Mouse (Mus musculus) cerebellum, adult 9-10 months (tissue): ENCODE data around the gene Cyp4b1.
"Not testable (repeated sequence)": the region's sequence is repeated elsewhere in the genome, so short reads cannot be mapped to it uniquely, and the experiment has no call there.

Experiments used
- DNase-seq: peaks from one replicate; pipeline ENCODE4 v3.0.0; 2022

The Cyp4b1 gene

GRCm38 (mm10) chr4:115647580-115647979, at the start of gene Cyp4b1:
Cyp4b1 (minus strand) TSS chr4:115647723.
- no peak for DNase-seq

GRCm38 (mm10) chr4:115686299-115686698, 38.8 kb upstream of the Cyp4b1 start:
- DNase-seq, result no peak

GRCm38 (mm10) chr4:115659190-115659589, 11.7 kb upstream of the Cyp4b1 start:
- DNase-seq, result no peak

- no peak for DNase-seq
Observed at GRCm38 (mm10) chr4:115657867-115658249, 10.3 kb upstream of the Cyp4b1 start.

GRCm38 (mm10) chr4:115657104-115657866, 9.8 kb upstream of the Cyp4b1 start:
- DNase-seq, result no peak

GRCm38 (mm10) chr4:115656535-115656922, 9.0 kb upstream of the Cyp4b1 start:
- not testable (repeated sequence) for DNase-seq

GRCm38 (mm10) chr4:115655841-115656534, 8.5 kb upstream of the Cyp4b1 start:
- DNase-seq, result not testable (repeated sequence)

- no peak for DNase-seq
Observed at GRCm38 (mm10) chr4:115650866-115651265, 3.3 kb upstream of the Cyp4b1 start.

GRCm38 (mm10) chr4:115649344-115649743, 1.8 kb upstream of the Cyp4b1 start:
- no peak for DNase-seq

- DNase-seq, result no peak
Observed at GRCm38 (mm10) chr4:115648752-115649151, 1.2 kb upstream of the Cyp4b1 start.

GRCm38 (mm10) chr4:115645371-115645770, 2.2 kb downstream of the Cyp4b1 start:
- no peak for DNase-seq

- DNase-seq, result no peak
Observed at GRCm38 (mm10) chr4:115642967-115643754, 4.4 kb downstream of the Cyp4b1 start.

GRCm38 (mm10) chr4:115625560-115625959, 22.0 kb downstream of the Cyp4b1 start:
- DNase-seq, result not testable (repeated sequence)

GRCm38 (mm10) chr4:115614005-115614404, 33.5 kb downstream of the Cyp4b1 start:
- no peak for DNase-seq

- DNase-seq, result not testable (repeated sequence)
Observed at GRCm38 (mm10) chr4:115600611-115601010, 46.9 kb downstream of the Cyp4b1 start, which contains the start of gene Cyp4a32. Cyp4a32 (plus strand) TSS chr4:115600969.

- DNase-seq, result no peak
Observed at GRCm38 (mm10) chr4:115596824-115597336, 50.6 kb downstream of the Cyp4b1 start.

- DNase-seq, result no peak
Observed at GRCm38 (mm10) chr4:115596357-115596756, 51.2 kb downstream of the Cyp4b1 start.

GRCm38 (mm10) chr4:115583036-115583435, 64.5 kb downstream of the Cyp4b1 start:
- no peak for DNase-seq

- no peak for DNase-seq
Observed at GRCm38 (mm10) chr4:115575776-115576175, 71.7 kb downstream of the Cyp4b1 start.

- no peak for DNase-seq
Observed at GRCm38 (mm10) chr4:115575255-115575654, 72.3 kb downstream of the Cyp4b1 start.
